Mouse (Mus musculus): ENCODE measurements around the gene Arl15.
"Not testable (repeated sequence)": the region's sequence is repeated elsewhere in the genome, so short reads cannot be mapped to it uniquely, and the experiment has no call there.

The Arl15 gene

DNA sequence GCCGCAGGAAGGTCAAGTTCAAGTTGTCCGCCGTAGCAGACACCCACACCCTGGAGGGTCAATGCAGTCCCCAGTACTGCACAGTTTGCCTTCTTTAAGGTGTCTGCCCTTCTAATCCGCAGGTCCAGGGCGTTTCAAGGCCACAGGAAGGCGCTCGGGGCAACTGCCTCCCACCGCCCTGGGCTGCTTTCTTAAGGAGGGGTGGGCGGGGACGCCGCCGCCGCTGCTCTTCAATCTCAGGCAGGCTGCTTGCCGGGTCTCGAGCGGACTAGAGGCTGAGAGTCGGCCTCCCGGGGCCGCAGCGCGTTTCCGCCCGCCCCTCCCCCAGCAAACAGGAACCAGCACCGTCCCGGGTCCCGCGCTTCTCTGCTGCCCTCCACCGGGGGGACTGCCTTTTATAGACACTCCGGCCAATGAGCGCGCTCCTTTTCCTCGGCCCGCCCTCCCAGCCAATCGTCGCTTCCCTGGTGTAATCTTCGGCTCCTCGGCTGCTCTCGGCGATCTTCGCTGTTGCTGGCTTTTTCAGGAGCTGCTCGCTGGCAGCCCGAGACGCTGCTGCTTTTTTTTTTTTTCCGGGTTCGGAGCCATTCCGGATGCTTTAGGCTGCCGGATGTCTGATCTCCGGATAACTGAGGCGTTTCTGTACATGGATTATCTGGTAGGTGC lies at the start of gene Arl15:
Arl15 (plus strand) TSS at position 467 of the 666 bp plus-strand sequence.
- peak; percentile 92 for DNase-seq (ENCODE audit: low read depth)

DNA sequence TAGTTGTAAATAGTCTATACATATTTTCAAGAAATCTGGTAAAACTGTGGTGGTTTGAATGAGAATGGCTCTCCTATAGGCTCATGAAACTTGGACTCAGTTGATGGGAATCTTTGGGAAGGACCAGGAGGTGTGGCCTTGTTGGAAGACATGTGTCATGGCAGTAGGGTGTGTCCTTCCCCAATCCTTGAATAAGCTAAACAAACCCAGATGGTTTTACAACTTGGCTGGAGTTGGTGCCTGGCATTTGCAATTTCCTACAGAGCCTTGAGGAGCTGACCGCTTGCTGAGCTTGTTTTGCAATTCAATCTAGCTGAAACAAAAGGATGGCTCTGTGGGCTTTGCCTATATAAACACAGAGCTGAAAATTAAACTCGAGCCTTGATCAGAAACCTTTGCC lies 49.0 kb upstream of the Arl15 start:
- peak; percentile 18 for DNase-seq (ENCODE audit: low read depth)

- DNase-seq (ENCODE audit: low read depth), result no peak
Observed at GRCm38 (mm10) chr13:113750766-113751165, 43.5 kb upstream of the Arl15 start.

GRCm38 (mm10) chr13:113754731-113755689 lies 39.3 kb upstream of the Arl15 start:
- DNase-seq (ENCODE audit: low read depth), result no peak

DNA sequence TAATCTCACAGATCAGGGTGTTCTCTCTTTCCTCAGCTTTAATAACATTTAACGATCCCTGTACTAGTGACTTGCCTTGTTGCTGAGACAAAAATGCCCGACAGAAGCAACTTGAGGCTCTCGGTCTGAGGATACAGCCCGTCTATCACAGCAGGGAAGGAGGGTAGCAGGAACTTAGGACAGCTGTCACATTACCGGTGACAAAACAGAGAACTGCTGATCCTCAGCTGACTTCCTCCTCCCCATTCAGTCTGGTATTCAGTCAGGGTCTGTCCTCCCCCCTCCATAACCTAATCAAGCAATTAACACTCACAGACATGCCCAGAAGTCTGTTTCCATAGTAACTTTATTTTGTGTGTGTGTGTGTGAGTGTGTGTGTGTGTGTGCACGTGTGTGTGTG lies 38.5 kb upstream of the Arl15 start:
- DNase-seq (ENCODE audit: low read depth), result no peak

GRCm38 (mm10) chr13:113761717-113762116 lies 32.6 kb upstream of the Arl15 start:
- DNase-seq (ENCODE audit: low read depth), result no peak

DNA sequence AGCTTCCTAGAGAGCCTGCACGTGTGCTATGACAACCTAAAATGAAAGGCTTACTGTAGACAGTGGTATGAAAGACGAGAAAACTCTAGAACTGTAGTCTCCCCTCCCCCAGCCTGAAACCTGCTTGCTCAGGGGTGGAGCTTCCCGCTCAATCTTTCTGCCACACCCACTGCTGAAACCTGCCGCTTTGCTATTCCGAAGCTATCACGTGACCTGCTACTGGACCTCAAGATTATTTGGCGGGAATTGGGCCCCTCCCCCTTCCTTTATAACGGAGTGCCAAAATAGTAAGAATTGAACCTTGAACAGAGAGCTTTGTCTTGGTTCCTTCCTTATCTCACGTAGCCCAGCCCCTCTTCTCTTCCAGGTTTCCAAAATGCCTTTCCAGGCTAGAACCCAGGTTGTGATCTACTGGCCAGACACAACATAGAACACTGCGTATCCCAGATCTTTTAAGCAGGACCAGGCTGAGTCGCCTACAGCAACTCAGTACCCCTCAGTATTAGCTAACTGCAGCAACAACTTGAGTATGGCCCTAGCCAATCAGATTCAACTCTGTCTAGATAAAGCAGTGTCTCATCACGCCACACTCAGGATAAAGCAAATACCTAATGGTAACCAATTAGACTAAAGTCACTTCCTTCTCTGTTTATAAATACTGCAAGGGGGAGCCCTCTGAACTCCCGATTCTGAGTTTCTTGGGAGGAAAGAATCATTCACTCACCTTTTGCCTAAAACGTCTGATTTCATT lies 31.4 kb upstream of the Arl15 start:
- DNase-seq (ENCODE audit: low read depth), result no peak

DNA sequence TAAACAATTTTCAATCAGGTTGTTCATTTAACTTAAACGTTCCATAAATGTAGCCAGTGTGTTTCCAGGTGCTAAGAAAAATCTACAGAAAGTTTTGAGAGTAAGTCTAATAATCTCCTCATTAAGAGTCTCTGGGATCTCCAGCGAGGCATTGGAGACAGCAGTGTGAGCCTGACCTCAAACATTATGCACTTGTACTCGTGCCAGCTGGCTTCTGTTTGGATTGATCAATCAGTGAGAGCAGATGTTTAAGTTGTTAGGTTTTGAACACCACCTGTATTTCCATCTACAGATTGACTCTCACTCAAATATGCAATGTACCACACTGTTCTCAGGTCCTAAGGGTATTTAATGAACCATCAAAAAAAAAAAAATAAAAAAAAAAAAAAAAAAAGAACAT lies 28.9 kb upstream of the Arl15 start:
- no peak for DNase-seq (ENCODE audit: low read depth)

DNA sequence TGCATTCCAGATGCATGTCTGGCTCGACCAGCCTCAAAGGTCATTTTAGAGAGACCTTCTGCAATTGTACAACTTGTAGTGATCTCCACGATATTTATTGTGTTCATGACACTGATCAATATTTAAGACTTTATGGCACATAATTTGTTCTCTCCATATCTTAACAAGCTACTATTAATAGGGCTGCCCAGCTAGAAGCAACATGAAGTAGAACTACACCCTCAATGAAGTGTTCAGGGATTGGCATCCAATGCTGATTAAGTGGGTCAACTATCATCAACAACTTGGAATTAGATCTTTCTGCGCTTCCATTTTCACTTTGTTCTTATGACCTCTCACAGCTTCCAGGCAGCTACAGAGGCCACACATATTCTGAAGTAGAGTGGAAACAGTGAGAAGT lies 24.5 kb upstream of the Arl15 start:
- no peak for DNase-seq (ENCODE audit: low read depth)

GRCm38 (mm10) chr13:113770340-113770739 lies 24.0 kb upstream of the Arl15 start:
- DNase-seq (ENCODE audit: low read depth), result no peak

GRCm38 (mm10) chr13:113771340-113771739 lies 23.0 kb upstream of the Arl15 start:
- DNase-seq (ENCODE audit: low read depth), result no peak

DNA sequence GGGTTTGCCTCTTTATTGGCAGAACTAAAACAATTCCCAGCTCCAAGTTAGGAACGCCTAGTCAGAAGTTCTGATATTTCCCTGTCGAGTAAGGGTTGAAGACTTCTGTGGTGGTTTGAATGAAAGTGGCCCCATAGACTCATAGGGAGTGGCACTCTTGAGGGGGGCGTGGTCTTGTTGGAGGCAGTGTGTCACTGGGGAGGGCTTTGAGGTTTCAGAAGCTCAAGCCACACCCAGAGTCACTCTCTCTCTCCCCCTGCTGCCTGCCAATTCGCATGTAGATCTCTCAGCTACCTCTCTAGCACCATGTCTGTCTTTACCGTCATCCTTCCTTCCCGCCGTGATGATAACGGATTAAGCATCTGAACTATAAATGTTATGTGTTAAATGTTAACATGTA lies 19.5 kb upstream of the Arl15 start:
- no peak for DNase-seq (ENCODE audit: low read depth)

GRCm38 (mm10) chr13:113775244-113776140 lies 18.8 kb upstream of the Arl15 start:
- no peak for DNase-seq (ENCODE audit: low read depth)

GRCm38 (mm10) chr13:113785803-113786202 lies 8.5 kb upstream of the Arl15 start:
- DNase-seq (ENCODE audit: low read depth), result no peak

GRCm38 (mm10) chr13:113787136-113787535 lies 7.2 kb upstream of the Arl15 start:
- no peak for DNase-seq (ENCODE audit: low read depth)

GRCm38 (mm10) chr13:113790016-113790415 lies 4.3 kb upstream of the Arl15 start:
- not testable (repeated sequence) for DNase-seq (ENCODE audit: low read depth)

GRCm38 (mm10) chr13:113793637-113794036 lies 668 bp upstream of the Arl15 start:
- no peak for DNase-seq (ENCODE audit: low read depth)

DNA sequence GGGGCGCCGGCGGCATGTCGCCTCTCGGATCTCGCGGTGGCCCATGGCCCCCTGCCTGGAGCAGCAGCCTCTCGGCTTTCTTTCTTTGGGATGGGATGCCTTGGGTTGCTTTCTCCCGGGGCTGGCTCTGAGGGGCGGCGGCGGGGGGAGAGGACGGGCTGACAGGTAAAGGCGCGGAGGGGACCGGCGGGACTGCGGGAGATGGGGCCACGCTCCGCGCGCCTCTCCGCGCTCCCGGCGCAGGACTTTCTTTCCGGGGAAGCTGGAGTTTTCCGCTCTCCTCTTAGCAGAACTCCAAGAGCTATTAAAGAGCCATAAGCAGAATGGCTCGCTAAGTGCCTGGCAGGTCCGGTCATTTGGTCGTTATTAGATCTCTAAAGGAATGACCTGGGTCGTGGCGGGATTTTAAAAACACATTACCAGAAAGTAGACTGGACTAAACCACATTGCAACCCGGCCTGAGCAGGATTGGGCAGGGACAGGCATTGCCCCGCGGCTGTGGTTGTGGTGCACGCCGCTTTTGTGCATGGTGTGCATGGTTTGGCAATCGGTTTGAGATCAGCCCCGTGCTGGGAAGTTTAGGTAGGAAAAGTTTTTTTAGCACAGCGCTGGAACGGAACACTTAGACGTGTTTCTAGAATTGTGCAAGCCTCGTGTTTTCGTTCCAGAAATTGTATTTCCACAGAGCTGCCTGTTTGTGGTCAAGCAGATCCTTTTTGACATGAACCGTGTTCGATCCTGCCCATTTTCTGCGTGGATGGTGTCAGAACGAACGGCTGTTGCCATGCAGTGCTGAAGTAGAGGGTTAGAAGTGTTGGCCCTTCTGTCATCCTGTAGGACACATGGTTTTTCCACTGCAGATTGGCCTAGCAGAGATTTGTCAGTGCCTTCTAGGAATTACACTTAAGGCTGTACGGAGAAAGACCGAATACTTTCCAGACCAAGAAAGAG lies 675 bp downstream of the Arl15 start:
- DNase-seq (ENCODE audit: low read depth), result peak; percentile 61

DNA sequence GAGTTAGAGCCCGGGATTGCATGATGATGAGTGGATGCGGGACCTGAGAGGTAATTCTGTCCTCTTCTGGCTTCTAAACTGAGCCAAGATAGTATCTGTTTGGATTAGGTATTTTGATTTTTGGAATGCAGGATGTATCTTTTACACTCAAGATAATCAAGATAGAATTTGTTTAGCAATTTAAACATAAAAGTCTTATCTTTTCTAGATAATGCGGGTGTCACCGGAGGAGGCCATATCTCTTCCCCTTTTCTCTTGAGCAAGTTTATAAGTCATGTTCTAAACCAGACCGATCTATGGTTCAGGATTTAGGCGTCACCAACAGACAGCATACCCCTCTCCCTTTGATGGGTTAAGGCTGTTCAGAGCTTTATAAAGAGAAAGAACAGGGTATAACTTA lies 3.1 kb downstream of the Arl15 start:
- no peak for DNase-seq (ENCODE audit: low read depth)

GRCm38 (mm10) chr13:113799361-113799760 lies 5.1 kb downstream of the Arl15 start:
- no peak for DNase-seq (ENCODE audit: low read depth)

Data from fibroblast of lung, adult 2 months (primary cell).